Mouse (Mus musculus) adipocyte (in vitro differentiated cells): ENCODE data around the gene Ssxb3.
"Not testable (repeated sequence)": the region's sequence is repeated elsewhere in the genome, so short reads cannot be mapped to it uniquely, and the experiment has no call there.

ENCODE experiments used
- DNase-seq: peaks from one replicate; pipeline ENCODE4 v3.0.0-alpha.2; 2016; ENCODE audit warnings: low spot score

The Ssxb3 gene

GRCm38 (mm10) chrX:8591716-8592115 is at the start of gene Ssxb3:
Gene Ssxb3 (minus strand): TSS chrX:8591816.
- DNase-seq = not testable (repeated sequence)

DNA sequence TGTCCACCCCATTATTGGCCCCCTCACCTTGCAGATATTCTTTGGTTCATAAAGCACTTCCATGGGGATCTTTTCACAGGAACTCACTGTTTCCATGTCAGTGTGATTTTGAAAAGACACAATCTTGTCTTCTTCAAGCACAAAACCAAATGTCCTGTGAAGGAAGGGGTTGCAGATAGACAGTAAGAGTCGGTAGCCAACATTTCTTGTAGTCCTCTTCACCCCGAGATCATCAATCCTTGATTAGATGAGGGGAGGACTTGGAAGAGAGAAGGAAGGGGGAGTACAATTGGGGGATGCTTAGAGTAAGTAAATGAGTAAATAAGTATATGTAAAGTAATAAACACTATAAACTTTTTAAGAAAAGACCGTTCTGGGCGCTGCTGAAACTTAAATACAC is 43.5 kb downstream of the Ssxb3 start, which contains the start of gene Ssxb6:
TSS of gene Ssxb6 (minus strand) at position 101 of the 400 bp plus-strand sequence.
- not testable (repeated sequence) for DNase-seq
